Mouse (Mus musculus): Measurements from ENCODE around the gene Ccdc69.

Ccdc69 gene

DNA sequence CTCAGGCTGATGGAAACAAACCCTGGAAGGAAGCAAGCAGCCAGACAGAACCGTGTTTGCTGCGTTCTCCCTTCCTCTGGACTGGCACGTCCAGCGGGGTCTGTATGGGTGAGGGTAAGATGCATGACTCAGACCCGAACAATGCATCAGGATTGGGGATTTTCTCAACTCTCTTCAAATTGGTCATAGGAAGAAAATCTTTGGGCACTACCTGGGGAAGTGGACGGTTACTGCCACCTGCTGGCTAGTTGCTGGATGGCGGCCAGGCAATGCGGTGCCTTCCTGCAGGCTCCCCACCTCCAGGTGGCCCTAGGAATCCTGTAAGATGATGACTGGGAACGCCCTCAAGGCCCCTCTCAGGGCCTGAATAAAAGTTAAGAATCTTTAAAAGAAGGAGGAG is 38.3 kb downstream of the Ccdc69 start:
- peak; percentile 79 for DNase-seq (ENCODE audit: low read depth, low spot score)

DNA sequence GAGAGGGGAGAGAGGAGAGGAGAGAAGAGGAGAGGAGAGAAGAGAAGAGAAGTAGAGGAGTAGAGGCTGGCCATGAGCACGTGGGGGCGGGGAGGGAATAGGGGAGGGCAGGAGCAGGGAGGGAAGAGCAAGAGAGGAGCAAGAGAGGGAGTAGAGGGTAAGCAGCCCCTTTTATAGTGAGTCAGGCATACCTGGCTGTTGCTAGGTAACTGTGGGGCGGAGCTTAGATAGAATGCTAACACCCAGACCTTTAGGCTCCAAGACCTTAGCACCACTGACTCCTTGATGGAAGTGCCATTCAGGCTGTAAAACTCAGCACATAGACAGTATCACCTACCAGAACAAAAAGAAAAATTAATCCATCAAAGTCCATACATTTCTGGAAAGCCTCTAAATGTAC is 41.3 kb downstream of the Ccdc69 start:
- peak; percentile 68 for DNase-seq (ENCODE audit: low read depth, low spot score)

DNA sequence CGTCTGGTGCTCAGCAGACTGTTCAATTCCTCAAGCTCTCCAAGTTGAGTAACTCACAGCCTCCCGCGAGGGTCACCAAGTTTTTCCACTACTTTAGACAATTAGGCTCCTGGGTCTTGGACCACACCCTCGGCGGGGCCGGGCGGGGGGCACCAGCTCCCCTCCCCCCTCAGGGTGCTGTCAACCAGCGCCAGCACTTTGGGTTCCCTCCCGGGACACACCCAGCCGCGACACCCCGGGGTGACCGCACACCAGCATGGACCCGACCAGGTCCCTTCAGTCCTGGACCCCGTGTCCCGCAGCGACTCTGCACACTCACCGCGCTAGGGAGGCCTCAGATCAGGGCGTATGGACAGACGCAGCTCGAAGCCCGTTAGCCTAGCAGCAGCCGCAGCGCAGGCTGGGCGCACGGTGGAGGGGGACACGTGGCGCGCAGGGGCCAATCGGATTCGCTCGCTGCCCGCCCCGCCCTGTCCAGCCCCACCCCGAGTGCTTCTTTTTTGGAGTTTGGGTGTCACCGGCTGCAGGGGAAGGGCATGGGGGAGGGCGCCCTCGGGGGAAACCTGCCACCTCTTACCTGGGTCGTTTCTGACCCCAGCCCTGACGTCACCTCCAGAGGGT is 44.8 kb downstream of the Ccdc69 start, which contains the start of gene Anxa6:
TSS of gene Anxa6 (minus strand) at position 406 of the 621 bp plus-strand sequence.
- peak; percentile 80 for DNase-seq (ENCODE audit: low read depth, low spot score)

DNA sequence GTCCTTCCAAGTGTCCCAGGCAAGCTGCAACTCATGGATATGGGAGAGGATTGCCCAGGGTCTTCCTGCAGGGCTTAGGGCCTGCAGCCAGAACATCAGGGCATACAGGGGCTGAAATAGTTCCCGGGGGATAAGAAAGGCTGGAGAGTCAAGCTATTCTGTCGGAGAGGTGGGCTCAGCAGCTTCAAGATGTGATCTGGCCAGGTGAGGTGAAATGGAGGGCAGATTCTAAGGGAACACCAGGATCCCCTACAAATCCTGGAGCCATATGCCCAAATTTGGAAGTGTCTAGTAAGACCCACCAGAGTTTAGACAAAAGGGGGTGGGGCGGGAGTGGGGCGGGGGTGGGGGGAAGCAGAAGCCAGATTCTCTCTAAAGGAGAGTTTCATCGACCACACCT is 45.6 kb downstream of the Ccdc69 start:
- peak; percentile 47 for DNase-seq (ENCODE audit: low read depth, low spot score)

DNA sequence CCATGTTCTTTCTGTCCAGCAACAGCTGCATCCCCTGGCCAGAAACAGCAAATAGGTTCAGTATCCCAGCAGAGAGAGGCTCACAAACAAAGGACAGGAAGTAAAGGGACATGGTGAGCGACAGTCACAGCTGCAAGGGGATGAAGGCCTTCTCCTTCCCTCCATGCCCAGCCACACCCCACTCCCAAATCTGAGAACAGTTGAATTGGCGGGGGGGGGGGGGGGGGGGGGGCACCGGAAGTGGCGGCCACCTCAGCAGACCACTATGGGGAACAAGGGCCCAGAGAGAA is 46.0 kb downstream of the Ccdc69 start:
- DNase-seq (ENCODE audit: low read depth, low spot score): no peak

DNA sequence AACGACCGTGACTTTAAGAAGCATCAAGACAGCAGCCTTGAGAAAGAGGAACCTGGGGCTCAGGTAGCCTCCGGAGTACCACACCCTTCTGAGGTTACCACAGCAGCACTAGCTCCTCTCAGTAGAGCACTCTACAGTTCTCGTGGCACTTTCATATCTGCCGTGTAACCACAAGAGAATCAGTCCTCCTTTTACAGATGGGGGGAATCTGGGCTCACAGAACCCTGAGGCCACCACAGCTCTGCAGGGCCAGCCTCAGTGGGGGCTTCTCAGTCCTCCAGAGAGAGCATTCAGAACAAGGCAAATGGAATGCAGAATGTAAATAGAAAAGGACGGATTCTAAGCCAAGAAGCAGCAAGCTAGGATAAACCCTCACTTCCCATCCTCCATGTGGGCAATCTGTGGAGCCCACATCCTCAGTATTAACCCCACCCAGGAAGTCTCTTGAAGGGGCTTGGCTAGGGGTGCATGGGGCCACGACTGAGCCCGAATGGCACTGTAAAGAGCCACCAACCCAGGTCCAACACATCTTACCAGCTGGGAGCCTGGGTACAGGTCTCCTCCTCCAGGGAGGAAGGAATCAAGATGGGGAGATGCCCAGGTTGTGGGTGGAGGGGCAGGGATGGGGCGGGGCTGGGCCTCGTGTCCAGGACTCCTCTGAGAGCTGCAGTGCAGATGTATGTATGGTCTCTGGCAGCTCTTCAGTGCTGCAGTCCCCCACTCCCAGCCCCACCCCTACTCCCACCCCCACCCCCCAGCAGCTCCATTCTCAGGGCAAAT is 46.5 kb downstream of the Ccdc69 start:
- no peak for DNase-seq (ENCODE audit: low read depth, low spot score)

DNA sequence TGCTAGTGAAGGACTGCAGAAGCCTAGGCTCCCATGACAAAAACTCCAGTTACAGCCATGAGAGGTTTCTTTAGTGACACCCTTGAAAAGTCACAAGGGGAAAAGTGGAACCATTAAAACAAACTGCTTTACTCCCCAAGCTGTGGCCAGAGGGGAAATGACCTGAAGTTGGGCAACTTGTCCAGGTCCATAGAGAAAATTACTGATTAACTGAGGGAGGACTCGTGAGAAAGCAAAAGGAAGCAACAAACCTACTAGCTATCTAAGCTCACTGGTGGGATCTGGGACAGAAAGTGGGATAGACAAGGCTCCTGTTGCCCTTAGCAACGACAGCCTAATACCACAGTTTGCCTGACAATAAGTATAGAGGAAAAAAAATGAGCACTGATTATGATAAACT is 49.4 kb downstream of the Ccdc69 start:
- no peak for DNase-seq (ENCODE audit: low read depth, low spot score)

DNA sequence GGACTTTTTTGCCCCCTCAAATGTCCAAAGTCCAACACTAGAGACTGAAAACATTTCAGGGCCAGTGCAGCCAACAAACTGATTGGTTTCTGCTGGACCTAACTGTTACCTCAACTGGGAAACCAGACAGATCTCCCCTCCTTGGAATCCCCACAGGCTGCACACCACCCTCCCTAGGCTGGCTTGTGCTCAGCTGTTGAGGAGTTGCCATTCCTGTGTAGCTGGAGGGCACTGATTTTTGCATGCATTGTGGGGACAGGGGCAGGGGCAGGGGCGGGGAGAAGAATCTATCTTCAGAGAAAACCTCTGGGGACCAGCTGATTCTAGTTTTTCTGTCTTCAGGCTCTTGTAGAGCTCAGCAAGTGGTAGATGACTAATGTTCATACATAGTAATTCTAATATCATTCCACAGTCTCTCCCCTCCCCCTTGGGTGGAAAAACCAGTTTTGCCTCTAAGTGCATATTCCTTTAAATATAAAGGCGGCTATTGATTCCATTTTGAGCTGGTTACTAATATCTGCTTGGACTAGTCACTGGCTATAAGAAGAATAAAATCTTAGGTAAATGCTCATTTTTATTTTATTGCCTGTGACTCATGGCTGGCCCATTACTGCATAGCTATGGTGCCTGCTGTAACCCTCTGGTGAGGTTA is 50.6 kb downstream of the Ccdc69 start:
- DNase-seq (ENCODE audit: low read depth, low spot score): no peak

DNA sequence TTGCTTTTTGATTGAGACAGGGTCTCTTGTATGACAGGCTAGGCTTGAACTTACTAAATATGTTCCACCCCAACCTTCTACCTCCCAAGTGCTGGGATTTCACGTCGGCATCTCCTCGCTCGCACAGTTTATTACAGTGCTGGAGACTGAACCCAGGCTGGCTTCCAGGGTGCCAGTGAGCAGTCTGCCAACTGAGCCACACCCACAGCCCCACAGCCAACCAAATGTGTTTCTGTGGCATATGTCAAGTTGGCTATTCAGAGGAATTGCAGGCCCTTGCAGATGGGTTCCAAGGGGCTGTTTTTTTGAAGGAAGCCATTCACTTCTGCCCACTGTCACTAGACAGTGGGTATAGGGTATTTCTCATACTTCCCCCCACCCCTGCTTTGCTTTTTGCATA is 52.0 kb downstream of the Ccdc69 start:
- DNase-seq (ENCODE audit: low read depth, low spot score): no peak

DNA sequence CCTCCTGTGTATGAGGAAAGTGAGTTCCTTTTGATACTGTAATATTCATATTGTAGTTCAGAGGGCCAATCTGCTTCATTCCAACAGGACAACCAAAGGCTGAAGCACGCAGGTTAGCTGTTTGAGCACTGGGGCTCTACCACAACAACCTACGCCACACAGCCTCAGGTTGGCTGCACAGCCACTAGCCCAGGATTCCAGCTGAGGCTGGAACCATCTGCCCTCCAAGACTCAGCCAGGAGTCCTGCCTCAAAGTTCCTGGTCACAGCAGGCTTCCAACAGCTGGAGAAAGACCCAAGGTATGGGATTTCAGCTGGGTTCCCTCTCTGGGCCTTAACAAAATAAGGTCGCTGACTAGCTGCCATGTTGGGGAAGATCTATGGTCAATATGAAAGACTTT is 54.3 kb downstream of the Ccdc69 start:
- DNase-seq (ENCODE audit: low read depth, low spot score): no peak

DNA sequence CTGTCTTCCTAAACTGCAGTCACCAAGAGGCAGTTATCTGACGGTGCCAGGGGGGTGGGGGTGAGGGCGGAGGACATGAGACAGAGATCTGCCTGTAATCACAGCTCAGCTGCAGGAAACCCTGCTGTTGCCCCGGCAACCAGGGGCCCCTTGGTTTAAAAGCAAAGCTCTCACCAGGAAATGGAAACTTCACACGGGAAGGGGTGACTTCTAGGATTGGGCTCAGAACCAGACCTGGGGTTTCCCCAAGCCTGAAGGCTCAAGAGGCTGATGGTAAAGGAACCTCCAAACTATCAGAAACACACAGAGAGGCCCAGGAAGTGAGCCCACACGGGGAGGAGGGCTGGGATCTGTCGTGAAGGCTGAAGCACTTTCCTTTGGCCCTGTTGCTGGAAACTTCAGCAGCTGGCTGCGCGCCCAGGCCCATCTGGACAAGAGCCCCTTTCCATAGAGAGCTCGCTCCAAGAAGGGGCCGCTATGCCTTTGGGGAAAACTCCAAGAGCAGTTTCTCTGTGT is 54.8 kb downstream of the Ccdc69 start:
- DNase-seq (ENCODE audit: low read depth, low spot score): peak; percentile 63

DNA sequence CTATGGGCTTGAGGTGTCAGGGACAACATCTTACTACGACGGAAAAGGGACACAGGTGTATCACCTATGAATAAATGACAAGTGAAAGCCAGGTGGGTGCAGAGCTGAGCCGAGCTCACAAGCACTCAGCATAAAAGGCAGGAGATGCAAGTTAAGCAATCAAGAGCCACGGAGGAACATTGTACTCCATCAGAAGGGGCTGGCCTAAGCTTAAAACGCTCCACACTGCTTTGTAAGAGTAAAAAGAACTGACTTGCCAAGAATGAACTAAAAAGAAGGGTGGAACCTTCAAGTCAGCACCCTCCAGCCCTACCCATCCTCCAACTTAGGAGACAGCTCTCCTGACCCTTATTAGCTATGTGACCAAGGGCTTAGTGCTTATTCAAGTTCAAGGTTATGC is 55.4 kb downstream of the Ccdc69 start:
- DNase-seq (ENCODE audit: low read depth, low spot score): no peak

DNA sequence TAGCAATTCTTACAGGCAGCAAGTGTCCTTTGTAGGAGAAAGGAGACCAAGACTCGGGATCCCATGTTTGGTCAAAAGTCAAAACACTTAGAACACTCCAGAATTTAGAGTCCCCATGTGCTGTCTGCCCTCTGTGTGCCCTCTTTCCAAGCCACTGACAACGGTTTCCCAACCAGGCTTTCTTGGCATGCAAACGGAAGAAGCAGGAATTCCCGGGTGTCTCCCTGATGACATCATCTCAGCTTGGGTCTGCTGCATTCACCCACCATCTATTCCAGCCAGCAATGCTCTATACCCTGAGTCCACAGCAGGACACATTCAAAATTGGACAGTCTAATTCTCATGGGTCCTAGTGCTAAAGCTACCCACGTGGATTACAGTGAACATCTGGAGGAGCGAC is 56.1 kb downstream of the Ccdc69 start:
- DNase-seq (ENCODE audit: low read depth, low spot score): peak; percentile 39

DNA sequence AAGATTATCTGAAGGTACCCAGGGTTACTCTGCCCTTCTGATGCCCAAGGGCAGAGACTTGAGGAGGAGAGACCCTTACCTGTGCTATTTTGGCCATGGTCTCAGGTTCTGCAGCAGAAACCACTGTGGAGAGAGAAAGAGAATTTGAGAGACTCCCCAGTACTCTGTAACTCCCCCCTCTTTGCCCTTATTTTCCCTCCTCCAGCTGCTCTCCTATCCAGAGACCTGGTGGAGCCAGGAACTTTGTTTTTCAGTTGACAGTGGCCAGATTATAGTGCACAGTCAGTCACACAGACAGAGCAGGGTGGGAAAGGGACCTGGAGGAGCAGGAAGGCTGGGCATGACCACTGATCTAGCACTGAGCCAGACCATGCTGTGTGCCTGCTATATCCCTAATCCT is 56.5 kb downstream of the Ccdc69 start:
- DNase-seq (ENCODE audit: low read depth, low spot score): no peak

DNA sequence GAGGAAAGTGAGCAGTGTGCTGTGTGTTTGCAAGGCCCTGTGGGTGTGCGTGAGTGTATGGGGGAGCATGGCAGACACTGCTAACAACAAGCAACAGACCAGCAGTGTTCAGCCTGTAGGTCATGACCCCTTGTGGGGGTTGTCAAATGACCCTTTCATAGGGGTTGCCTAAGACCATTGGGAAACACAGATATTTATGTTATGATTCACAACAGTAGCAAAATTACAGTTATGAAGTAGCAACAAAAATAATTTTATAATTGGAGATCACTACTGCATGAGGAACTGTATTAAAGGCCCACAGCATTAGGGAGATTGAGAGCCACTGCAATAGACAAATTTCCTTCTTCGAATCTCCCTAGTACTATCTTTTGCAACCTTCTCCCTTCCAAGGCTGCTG is 58.2 kb downstream of the Ccdc69 start:
- no peak for DNase-seq (ENCODE audit: low read depth, low spot score)

DNA sequence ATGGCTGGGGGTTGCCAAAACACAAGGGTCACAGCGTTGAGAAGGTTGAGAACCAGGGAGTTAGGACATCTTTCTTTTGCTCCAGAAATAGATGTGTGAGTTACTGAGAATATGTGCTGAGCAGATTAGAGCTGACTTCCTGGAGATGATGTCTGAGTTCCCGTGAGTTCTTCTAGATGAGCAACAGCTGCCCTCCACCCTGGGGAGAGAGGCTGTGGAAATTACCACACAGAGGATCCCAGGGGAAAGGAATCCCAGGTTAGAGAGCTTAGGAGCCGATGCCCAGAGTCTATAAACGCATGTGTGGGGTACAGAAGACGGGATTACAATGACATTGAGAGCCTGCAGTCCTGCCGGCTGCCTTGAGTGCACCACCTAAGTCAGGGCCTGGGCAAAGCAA is 59.9 kb downstream of the Ccdc69 start:
- DNase-seq (ENCODE audit: low read depth, low spot score): no peak

DNA sequence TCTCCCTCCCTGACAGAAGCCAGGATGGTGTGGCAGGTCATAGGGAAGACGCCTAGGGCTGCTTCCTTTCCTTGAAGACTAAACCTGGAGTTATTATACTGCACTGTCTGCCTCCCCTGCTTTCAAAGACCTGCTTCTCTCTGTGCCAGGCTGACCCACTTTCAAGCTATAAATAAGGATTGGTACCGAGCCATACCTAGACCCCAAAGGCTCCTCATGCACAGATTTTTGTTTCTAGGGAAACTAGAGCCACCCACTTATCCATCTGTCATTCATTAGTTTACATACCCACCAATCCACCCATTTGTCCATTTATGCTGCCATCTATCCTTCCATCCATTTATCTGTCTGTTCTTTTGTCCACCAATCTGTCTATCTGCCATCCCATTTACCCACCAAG is 60.7 kb downstream of the Ccdc69 start:
- DNase-seq (ENCODE audit: low read depth, low spot score): no peak

DNA sequence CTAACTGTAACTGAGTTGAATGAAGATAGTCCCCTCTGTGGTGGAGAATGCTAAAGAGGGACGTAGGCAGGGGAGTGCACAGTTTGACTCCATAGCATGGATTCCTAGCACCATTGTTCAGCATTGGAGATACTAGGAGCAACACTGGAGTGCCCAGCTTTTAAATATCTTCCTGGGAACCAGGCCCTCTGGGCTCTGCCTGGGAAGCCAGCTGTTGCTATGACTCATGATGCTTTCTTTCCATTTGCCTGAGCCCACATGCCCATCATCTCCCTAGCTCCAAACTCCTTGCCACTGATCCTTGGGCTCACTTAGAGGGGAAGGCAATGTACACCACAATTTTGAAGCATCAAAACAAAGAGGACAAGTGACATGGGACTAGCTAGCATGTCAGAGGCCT is 61.2 kb downstream of the Ccdc69 start:
- DNase-seq (ENCODE audit: low read depth, low spot score): no peak

DNA sequence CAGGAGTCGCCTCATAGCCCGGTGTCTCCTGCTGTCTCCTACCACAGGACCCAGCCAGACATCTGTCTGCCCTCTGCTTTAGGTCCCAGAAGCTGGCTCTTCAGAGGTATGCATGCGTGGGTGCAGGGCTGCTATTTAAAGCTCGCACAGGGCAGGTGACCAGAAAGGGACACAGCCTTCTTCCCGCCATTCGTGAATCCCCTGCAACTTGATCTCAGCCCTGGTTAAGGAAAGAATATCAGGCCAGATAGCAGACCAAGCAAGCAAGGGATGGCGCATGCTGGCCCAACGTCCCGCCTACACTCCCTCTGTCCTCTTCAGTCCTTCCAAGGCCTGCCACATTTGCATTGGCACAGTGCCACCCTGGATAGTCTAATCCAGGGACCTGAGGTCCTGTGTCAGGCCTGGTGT is 62.1 kb downstream of the Ccdc69 start:
- no peak for DNase-seq (ENCODE audit: low read depth, low spot score)

DNA sequence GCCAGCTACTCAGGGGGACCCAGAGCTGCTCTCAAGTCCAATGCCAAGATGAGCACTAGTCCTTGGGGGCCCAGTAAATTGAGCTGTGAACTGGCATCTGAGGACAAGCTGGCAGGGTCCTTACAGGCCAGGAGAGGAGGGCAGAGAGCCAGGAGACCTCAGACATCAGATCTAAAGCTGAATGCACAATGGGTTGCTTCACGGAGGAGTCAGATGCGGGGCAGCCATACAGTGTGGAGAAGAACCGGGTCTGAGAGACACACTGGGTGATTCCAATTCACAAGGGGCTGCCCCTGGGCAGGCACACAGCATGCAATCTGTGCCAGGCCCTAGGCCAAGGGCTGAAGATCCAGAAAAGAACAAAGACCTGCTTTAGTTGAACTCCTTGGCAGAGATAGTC is 62.7 kb downstream of the Ccdc69 start:
- no peak for DNase-seq (ENCODE audit: low read depth, low spot score)

DNA sequence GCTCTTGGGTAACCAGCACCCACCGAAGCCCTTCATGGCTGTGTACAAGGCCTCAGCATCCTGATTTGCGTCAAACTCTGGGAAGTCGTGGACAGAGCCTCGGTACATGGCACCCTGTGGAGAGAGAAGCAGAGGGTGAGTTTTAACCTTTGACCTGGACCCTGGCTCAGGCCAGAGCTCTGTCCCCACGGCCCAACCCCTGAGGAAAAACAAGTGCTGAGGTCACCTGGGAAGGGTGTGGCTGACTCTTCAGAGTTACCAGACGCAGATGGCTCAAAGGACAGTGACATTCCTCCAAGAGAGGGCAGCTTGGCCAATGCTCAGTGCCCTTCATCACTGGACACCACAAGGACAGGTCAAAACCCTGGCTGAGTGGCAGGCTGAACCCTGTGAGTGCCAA is 64.1 kb downstream of the Ccdc69 start:
- no peak for DNase-seq (ENCODE audit: low read depth, low spot score)

DNA sequence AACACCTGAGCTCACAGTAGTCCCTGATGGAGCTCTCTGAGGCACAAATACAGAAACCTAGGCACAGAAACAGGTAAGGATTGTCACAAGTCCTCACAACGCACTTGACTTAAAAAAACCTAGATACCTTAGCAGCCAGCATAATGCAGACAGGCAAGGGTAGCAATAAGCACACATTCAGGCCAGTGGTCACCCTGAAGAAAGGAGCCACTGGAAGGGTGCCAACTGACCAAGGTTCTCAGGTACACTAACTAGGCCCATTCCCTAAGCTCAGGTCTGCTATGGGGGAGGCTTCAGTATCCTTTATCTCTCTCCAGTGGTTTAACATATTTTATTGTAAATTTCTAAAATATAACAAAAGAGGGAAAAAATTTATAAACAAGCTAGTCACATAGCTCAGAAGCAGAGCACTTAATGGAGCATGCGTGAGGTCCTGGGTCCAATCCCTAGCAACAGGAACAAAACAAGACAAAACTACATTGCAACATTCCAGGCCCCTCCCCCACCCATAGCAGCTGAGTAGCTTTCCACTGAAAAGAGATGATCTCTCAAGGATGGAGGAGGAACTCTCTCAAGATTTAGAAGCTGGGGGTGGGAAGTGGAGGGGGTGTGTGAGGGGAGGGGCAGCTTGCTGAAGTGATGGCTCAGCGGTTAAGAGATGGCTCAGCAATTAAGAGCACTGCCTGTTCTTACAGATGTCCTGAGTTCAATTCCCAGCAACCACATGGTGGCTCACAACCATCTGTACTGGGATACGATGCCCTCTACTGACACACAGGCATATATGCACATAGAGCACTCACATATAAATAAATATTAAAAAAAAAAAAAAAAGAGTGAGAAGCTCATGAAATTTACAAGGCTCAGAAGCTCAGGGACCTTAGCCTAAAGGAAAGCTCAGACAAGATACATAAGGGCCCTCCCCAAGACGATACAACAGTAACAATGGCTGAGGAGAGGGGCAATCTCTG is 65.1 kb downstream of the Ccdc69 start:
- peak; percentile 30 for DNase-seq (ENCODE audit: low read depth, low spot score)
